Mouse (Mus musculus): ENCODE measurements around the gene Klrb1f. TPM values are rescaled to one million over a fixed set of nuclear protein-coding genes. Genes with fewer than 3 reads are reported as not detected.
A peak's percentile ranks its signal among the peaks of the same experiment; 100 is the strongest.
"Not testable (repeated sequence)": the region's sequence is repeated elsewhere in the genome, so short reads cannot be mapped to it uniquely, and the experiment has no call there.

Gene Klrb1f
- total RNA-seq, 4 experiments from 2014 or later: 0.16 to 0.25 (median 0.19) TPM; not detected in 1

DNA sequence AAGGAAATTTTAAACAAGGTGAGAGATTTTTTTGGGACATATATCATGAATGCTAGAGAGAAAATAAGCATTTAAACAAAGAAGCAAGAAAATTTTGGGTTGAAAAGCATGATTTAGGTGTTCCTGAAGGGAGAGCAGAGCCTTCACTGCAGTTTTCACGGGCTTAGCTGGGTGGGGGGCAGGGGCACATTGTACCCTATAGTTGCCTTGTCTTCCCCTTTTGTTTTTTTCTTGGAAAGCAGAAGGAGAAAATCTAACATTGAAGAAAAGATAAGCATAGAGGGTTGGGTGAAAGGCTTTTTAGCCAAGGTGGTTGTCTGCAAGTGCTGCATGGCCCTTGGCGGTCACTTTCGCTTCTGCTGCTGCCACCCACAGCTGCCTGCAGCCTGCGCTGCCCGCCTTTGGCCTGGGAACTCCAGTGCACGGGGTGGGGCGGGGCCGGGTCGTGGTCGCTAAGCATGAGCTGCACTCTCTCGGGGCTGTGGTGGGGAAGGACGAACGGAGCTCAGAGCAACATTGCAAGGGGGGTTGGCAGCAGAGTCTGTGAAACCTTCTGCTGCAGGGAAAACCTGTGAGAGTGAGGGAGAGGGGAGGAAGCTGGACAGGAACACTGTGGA lies 3.3 kb downstream of the Klrb1f start:
- DNase-seq (ENCODE audit: low spot score): no peak

- DNase-seq (ENCODE audit: low spot score): no peak
Measured at GRCm38 (mm10) chr6:129049596-129050251, 4.0 kb downstream of the Klrb1f start.

- DNase-seq (ENCODE audit: low spot score): no peak
Measured at GRCm38 (mm10) chr6:129051086-129051485, 5.4 kb downstream of the Klrb1f start.

GRCm38 (mm10) chr6:129051731-129052130 lies 6.0 kb downstream of the Klrb1f start:
- no peak for DNase-seq (ENCODE audit: low spot score)

DNA sequence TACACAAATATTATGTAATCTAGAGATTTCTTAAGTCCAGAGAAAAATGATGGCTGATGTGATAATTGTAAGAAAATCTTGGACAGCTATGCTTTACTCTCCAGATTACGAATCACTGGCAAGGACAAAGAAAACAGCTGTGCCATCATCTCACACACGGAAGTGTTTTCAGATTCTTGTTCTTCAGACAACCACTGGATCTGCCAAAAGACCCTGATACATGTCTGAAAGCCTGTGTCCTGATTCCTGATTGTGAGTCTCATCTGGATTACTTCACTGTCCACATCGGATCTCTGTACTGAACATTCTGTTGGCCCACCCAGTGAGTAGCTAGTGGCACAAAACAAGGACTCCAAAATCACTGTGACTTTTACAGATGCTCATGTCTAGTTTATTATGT lies 10.5 kb downstream of the Klrb1f start:
- no peak for DNase-seq (ENCODE audit: low spot score)

- DNase-seq (ENCODE audit: low spot score): no peak
Measured at GRCm38 (mm10) chr6:129058013-129058412, 12.3 kb downstream of the Klrb1f start.

GRCm38 (mm10) chr6:129065407-129065806 lies 19.7 kb downstream of the Klrb1f start:
- no peak for DNase-seq (ENCODE audit: low spot score)

DNA sequence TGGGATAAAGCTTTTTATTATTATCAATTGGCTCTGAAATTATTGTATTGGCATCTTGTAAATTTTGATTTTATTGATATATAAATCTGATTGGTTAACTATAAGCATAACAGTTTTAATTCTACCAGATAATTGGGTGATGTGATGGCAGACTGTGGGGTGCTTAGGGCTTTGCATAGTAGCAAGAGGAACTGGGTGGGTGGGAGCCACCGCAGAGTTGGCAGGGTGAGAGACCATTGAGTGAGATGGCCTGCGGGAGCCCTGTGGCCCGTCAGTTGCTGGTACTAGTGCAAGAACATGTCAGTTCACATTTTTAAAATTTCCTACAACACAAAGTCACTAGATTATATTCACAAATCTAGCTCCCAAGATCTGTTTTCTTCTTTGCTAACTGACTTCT lies 20.2 kb downstream of the Klrb1f start:
- DNase-seq (ENCODE audit: low spot score): no peak

- no peak for DNase-seq (ENCODE audit: low spot score)
Measured at GRCm38 (mm10) chr6:129066530-129066929, 20.8 kb downstream of the Klrb1f start.

GRCm38 (mm10) chr6:129066986-129067385 lies 21.3 kb downstream of the Klrb1f start:
- peak; percentile 50 for DNase-seq (ENCODE audit: low spot score)

GRCm38 (mm10) chr6:129085098-129085497 lies 39.4 kb downstream of the Klrb1f start:
- DNase-seq (ENCODE audit: low spot score): no peak

DNA sequence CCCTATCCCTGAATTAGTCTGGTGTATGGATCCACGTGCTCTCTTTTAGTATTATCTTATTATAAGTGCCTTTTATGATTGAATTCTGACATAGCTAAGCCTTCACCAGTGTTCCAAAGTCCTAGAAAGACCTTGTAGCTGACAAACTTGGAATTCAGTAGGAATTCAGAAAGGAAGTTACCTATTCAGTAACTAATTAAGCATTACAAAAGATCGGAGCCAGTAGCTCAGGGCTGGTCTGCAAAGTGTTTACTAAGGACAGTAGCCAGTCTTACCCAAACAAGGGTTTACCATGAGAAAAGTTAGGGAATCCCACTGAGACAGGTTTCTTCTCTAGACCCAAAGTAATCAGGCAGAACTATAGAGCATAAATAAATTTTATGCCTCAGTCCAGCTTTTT lies 40.3 kb downstream of the Klrb1f start:
- not testable (repeated sequence) for DNase-seq (ENCODE audit: low spot score)

GRCm38 (mm10) chr6:129088161-129088560 lies 42.5 kb downstream of the Klrb1f start:
- DNase-seq (ENCODE audit: low spot score): no peak

DNA sequence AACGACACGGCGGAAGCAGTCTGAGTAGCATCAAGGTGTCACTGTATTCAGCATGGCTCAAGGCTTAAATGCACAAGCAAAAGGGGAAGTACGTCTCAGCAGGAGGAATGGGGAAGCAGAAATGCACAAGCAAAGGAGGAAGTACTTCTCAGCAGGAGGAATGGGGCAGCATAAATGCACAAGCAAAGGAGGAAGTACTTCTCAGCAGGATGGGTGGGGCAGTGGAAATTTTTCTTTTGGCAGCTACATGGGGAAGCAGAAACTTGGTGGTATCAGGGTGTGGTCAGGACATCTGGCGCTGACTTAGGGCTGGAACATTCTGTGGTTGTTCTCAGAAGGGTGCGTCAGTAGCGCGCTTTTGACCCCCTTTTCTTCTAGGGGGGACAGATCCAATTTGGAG lies 42.9 kb downstream of the Klrb1f start:
- DNase-seq (ENCODE audit: low spot score): not testable (repeated sequence)

- peak; percentile 73 for DNase-seq (ENCODE audit: low spot score)
Measured at GRCm38 (mm10) chr6:129095166-129095565, 49.5 kb downstream of the Klrb1f start.

- DNase-seq (ENCODE audit: low spot score): peak; percentile 84
Measured at GRCm38 (mm10) chr6:129097929-129098328, 52.2 kb downstream of the Klrb1f start.

DNA sequence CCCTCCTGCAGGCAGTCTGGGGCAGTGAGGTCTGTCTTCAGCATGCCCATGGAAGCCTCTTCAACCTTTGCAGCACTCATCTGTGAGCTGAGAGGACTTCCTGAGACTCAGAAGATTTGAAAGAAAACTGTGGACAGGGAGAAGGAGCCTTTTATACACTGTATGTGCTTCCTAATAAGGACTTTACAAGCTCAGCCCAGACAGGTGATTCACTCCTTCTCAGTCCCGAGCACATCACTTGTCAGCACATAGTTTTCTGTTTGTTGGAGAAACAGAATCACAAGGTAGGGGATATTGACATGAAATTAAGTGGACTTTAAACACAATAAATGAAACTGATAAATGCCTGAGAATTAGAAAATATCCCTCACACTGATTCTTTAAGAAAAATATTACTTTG lies 55.1 kb downstream of the Klrb1f start, which contains the start of gene Clec2e:
Clec2e (minus strand) TSS at position 120 of the 400 bp plus-strand sequence.
- DNase-seq (ENCODE audit: low spot score): not testable (repeated sequence)

GRCm38 (mm10) chr6:129101604-129102003 lies 55.9 kb downstream of the Klrb1f start:
- DNase-seq (ENCODE audit: low spot score): no peak

GRCm38 (mm10) chr6:129102858-129103555 lies 57.3 kb downstream of the Klrb1f start:
- peak; percentile 56 for DNase-seq (ENCODE audit: low spot score)
